Mouse (Mus musculus) kidney, postnatal 0 days (tissue): Measurements from ENCODE around the gene Sorbs2. TPM values are rescaled to one million over a fixed set of nuclear protein-coding genes. Genes with fewer than 3 reads are reported as not detected.

ENCODE experiments used
- ATAC-seq: fragments of 200-750 bp; cut with Nextera tagmentation; replicated peaks from 2 replicates; pipeline ENCODE4 v1.8.0; 2017; ENCODE audit warnings: low read depth, moderate number of reproducible peaks, moderate TSS enrichment, moderate library complexity; ENCODE audit not compliant: low FRiP score
- DNase-seq: peaks from one replicate; pipeline ENCODE4 v3.0.0-alpha.2; 2016; ENCODE audit warnings: low spot score
- H3K27ac ChIP-seq: fragments of 300-500 bp; sonication (generic); 2 replicates; pipeline ENCODE4 v1.5.1; 2014; ENCODE audit warnings: mild to moderate bottlenecking
- H3K27me3 ChIP-seq: fragments of 300-500 bp; sonication (generic); 2 replicates; pipeline ENCODE4 v1.6.1; 2014; ENCODE audit warnings: low read length, mixed read lengths; ENCODE audit not compliant: insufficient read depth
- H3K36me3 ChIP-seq: fragments of 300-500 bp; sonication (generic); 2 replicates; pipeline ENCODE4 v1.6.1; 2014; ENCODE audit warnings: low read length, mixed read lengths; ENCODE audit not compliant: insufficient read depth
- H3K4me1 ChIP-seq: fragments of 300-500 bp; sonication (generic); replicated peaks from 2 replicates; pipeline ENCODE4 v1.6.1; 2014; ENCODE audit warnings: antibody characterized with exemption, low read length, mixed read lengths; ENCODE audit not compliant: insufficient read depth
- H3K4me2 ChIP-seq: fragments of 300-500 bp; sonication (generic); 2 replicates; pipeline ENCODE4 v1.6.1; 2014; ENCODE audit warnings: mild to moderate bottlenecking, low read length, moderate library complexity, mixed read lengths
- H3K4me3 ChIP-seq: fragments of 300-500 bp; sonication (generic); replicated peaks from 2 replicates; pipeline ENCODE4 v1.5.1; 2014; ENCODE audit warnings: low read depth, low read length
- H3K9ac ChIP-seq: fragments of 300-500 bp; sonication (generic); 2 replicates; pipeline ENCODE4 v1.6.1; 2014; ENCODE audit warnings: low read depth, low read length
- H3K9me3 ChIP-seq: fragments of 300-500 bp; sonication (generic); replicated peaks from 2 replicates; pipeline ENCODE4 v1.6.1; 2016; ENCODE audit warnings: low read length, inconsistent platforms, mixed read lengths
- CTCF ChIP-seq: IDR thresholded peaks from 2 replicates; pipeline ENCODE4 v1.5.1; 2016; ENCODE audit warnings: antibody characterized with exemption, low read depth, mild to moderate bottlenecking, moderate library complexity
- WGBS: fragments of 180-500 bp; shearing (Covaris S2); extraction: QIAGEN DNeasy Blood & Tissue Kit; methylation state at CpG from one replicate; pipeline ENCODE4 v1.1.7; 2014; 5-methylcytosine and 5-hydroxymethylcytosine counted together
- polyA plus RNA-seq: library from polyadenylated mRNA; unstranded; fragments of >200 nt; fragmentation: Nextera tagmentation; extraction: Ambion mirVana; gene quantifications from 2 replicates; pipeline ENCODE4 v1.2.1, GENCODE M21; 2015

Sorbs2 gene
- polyA plus RNA-seq, 1 experiment from 2014 or later: 41.6 TPM

DNA sequence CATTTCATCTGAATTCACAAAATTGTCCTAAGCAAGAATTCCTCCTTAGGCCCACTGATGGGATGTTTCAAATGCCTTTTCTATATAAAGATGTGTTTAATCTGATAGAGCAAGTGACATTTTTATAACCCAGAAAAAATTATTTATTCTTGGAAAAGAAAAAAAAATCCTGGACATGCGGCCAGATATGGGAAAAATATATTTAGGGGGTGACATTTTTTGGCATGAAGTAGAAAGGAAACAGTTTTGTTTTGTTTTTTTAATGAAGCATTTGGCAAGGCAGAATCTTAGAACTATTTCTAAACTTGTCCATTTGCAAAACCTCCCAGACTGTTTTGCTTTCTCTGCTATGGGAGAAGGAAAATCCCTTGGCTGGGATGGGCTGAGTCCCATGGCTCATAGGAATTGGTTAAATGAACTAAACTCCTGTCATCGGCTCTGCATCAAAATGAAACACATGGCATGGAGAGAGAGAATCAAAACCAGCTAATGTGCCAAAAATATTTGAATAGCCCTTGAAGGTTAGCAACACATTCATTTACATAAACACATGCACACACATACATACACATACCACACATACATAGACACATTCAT is 182.1 kb downstream of the Sorbs2 start:
- Histone ChIP-seq H3K4me2 (no peak overlapping the region), H3K36me3 (no peaks in the 10 kb centered on the region), H3K27me3 (no peaks in the 10 kb centered on the region), H3K4me1 (peaks cover 15% of the 10 kb centered on the region), H3K9me3 (no peaks in the 10 kb centered on the region), H3K27ac (no peak overlapping the region), H3K9ac (no peak overlapping the region), H3K4me3 (no peak overlapping the region)
- no peak for TF ChIP-seq CTCF
- 59% methylated on average over 2 of the region's 2 CpGs for WGBS
- DNase-seq (peak; percentile 88), ATAC-seq (no peak)

DNA sequence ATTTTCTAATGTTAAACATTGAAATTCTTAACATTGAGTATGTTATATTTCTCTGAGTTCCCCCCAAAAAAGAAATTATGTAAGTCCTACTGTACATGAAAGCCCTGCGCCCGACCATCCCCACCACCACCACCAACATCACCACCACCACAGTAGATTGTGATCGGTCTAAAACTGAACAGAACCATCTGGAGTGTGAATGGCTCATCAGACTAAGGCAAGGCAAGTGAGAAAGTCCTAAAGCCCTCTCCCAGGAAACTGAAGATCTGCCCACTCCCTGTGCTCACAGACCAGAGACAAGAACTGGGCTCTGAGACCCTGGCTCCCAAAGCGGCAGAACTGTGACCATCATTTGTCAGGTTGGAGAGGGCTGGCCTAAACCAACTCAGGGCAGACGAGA is 192.5 kb downstream of the Sorbs2 start:
- no peaks in the 10 kb centered on the region for H3K36me3 ChIP-seq
- no peak overlapping the region for H3K4me2 ChIP-seq
- H3K4me3 ChIP-seq: no peak overlapping the region
- DNase-seq (no peak), ATAC-seq (no peak)
- no peaks in the 10 kb centered on the region for H3K27me3 ChIP-seq
- no peak for TF ChIP-seq CTCF
- no peak overlapping the region for H3K9ac ChIP-seq
- H3K9me3 ChIP-seq: no peaks in the 10 kb centered on the region
- no peak overlapping the region for H3K27ac ChIP-seq
- H3K4me1 ChIP-seq: no peaks in the 10 kb centered on the region
- WGBS: 91% methylated on average over 5 of the region's 5 CpGs

DNA sequence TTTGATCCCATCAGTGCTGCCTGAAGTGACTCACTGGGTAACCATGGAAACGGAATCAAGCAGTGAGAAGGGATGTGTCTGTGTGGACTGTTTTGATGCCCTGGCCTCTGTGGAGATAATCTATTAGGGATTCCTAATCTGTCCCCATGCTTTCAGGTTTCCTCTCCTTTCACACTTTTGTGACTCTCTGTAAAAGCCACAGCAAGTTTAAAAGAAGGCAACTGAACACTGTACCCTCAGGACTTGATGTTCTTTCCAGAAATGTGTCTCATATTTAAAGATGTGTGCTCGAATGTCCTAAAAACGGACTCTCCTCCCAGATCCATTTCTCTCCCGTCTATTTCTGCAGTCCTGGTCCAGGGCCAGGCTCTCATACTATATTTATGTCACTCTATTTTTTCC is 196.1 kb downstream of the Sorbs2 start:
- 57% methylated on average over 4 of the region's 4 CpGs for WGBS
- no peak overlapping the region for H3K4me2 ChIP-seq
- no peak for TF ChIP-seq CTCF

GRCm38 (mm10) chr8:45709098-45709497 is 201.5 kb downstream of the Sorbs2 start:
- TF ChIP-seq CTCF: no peak
- DNase-seq: no peak
- ATAC-seq: no peak
- Histone ChIP-seq H3K4me1 (no peaks in the 10 kb centered on the region), H3K4me2 (no peak overlapping the region), H3K27ac (no peak overlapping the region), H3K4me3 (no peak overlapping the region), H3K9ac (no peak overlapping the region), H3K9me3 (no peaks in the 10 kb centered on the region), H3K36me3 (no peaks in the 10 kb centered on the region), H3K27me3 (no peaks in the 10 kb centered on the region)
- WGBS: 81% methylated on average over 4 of the region's 4 CpGs

More for the DNA sequence above, 196.1 kb downstream of the Sorbs2 start:
- no peaks in the 10 kb centered on the region for H3K9me3 ChIP-seq
- no peak overlapping the region for H3K4me3 ChIP-seq
- no peaks in the 10 kb centered on the region for H3K27me3 ChIP-seq
- no peak for DNase-seq
- no peaks in the 10 kb centered on the region for H3K4me1 ChIP-seq
- no peaks in the 10 kb centered on the region for H3K36me3 ChIP-seq
- no peak overlapping the region for H3K27ac ChIP-seq
- ATAC-seq: no peak
- no peak overlapping the region for H3K9ac ChIP-seq

DNA sequence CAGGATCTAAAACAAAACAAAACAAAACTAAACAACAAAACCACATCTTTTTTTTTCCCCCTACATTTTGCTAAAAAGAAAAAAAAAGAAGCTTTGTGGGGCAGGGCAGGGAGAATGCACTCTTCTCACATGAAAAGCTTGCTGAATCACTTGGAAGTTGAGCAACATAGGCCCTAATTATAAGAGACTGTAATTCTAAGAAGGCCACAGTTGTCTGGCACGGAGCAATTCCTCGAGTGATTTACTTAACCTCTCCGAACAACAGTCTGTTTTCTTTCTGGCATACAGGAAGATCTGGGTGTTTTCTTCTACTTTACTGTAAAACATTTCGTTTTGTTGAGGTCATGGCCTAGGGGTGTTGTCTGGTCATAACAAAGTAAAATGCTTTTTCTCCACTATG is 202.1 kb downstream of the Sorbs2 start:
- no peaks in the 10 kb centered on the region for H3K36me3 ChIP-seq
- no peaks in the 10 kb centered on the region for H3K9me3 ChIP-seq
- H3K9ac ChIP-seq: no peak overlapping the region
- H3K27ac ChIP-seq: no peak overlapping the region
- H3K4me2 ChIP-seq: no peak overlapping the region
- 33% methylated on average over 4 of the region's 4 CpGs for WGBS
- H3K4me1 ChIP-seq: no peaks in the 10 kb centered on the region
- DNase-seq (peak; percentile 82), ATAC-seq (no peak)
- no peak overlapping the region for H3K4me3 ChIP-seq
- no peak for TF ChIP-seq CTCF
- no peaks in the 10 kb centered on the region for H3K27me3 ChIP-seq

GRCm38 (mm10) chr8:45712610-45713009 is 205.0 kb downstream of the Sorbs2 start:
- ATAC-seq (no peak), DNase-seq (no peak)
- 75% methylated on average over 6 of the region's 6 CpGs for WGBS
- Histone ChIP-seq H3K27me3 (no peaks in the 10 kb centered on the region), H3K4me3 (no peak overlapping the region), H3K4me2 (no peak overlapping the region), H3K9ac (no peak overlapping the region), H3K4me1 (no peaks in the 10 kb centered on the region; the same call in 1 of the 2 replicates), H3K9me3 (no peaks in the 10 kb centered on the region), H3K36me3 (no peaks in the 10 kb centered on the region), H3K27ac (no peak overlapping the region)
- TF ChIP-seq CTCF: no peak

GRCm38 (mm10) chr8:45714806-45715205 is 207.2 kb downstream of the Sorbs2 start:
- 10% methylated on average over 3 of the region's 3 CpGs for WGBS
- H3K9ac ChIP-seq: no peak overlapping the region
- H3K36me3 ChIP-seq: no peaks in the 10 kb centered on the region
- H3K27me3 ChIP-seq: no peaks in the 10 kb centered on the region
- no peak for TF ChIP-seq CTCF
- H3K4me1 ChIP-seq: no peaks in the 10 kb centered on the region; the same call in 1 of the 2 replicates
- H3K4me3 ChIP-seq: no peak overlapping the region
- ATAC-seq (no peak), DNase-seq (peak; percentile 60)
- no peaks in the 10 kb centered on the region for H3K9me3 ChIP-seq
- H3K4me2 ChIP-seq: no peak overlapping the region
- H3K27ac ChIP-seq: no peak overlapping the region
